Mouse (Mus musculus): ENCODE measurements around the gene Rxfp1.

GRCm38 (mm10) chr3:79656682-79657081 is 81.0 kb downstream of the Rxfp1 start:
- TF ChIP-seq CTCF (IDR thresholded peaks at IDR 0.05) (no peak), EP300 (IDR thresholded peaks at IDR 0.05) (no peak)
